Mouse (Mus musculus): ENCODE data around the gene Myocd.

Myocd gene

DNA sequence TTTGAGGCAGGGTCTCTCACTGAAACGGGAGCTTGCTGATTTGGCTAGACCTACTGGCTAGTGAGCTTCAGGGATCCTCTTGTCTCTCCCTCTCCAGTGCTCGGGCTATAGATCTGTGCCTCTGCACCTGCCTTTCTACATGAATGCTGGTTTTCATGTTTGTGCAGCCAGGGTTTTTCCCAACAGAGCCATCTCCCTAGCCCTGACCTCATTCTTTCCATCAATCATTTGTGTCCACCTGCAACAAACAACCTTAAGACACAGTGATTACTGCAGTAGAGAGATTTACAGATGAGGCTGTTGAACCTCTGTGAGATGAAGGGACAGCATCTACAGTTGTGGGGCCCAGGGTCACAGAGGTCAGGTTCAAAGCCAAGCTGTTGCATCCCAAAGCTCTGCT lies 56.0 kb downstream of the Myocd start:
- DNase-seq: no peak

- no peak for DNase-seq
Measured at GRCm38 (mm10) chr11:65211701-65212100, 58.1 kb downstream of the Myocd start.

DNA sequence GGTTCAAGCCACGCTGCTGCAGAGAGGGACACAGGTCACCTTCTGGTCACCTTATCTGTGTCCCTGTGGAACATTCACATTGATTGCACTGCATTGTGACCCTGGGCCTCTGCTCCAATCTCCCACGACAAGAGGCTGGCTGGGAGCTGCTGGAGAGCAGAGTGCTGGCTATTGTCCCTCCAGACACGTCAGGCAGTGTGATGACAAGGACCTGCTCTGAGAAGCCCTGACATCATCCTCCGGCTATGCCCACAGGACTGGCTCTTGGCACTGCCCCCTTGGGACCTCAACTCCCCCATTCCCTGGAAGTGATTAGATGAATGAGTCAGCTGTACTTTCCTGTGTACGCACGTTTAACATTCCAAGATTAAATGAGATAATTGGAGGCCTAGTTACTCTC lies 60.3 kb downstream of the Myocd start:
- no peak for DNase-seq

DNA sequence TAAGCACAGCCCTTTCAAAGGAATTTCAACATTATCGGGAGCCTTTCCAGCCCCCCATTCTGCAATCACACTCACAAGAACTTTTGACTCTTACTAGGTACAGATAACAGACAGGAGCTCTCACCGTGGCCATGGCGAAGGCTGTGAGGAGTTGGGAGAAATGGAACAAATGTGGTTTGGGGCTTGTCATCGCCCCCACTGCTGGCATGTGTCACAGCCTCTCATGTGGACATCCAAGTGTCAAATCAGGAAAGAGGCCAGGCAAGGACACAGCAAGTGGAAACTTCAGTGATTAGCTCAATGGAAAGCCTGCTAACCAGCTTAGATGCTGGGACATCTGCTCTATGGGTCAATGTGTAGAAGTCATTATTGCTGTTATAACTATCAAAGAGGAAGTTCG lies 64.5 kb downstream of the Myocd start:
- DNase-seq: no peak

GRCm38 (mm10) chr11:65204651-65205050 lies 65.1 kb downstream of the Myocd start:
- no peak for DNase-seq

- DNase-seq: no peak
Measured at GRCm38 (mm10) chr11:65203020-65203419, 66.8 kb downstream of the Myocd start.

GRCm38 (mm10) chr11:65202236-65202635 lies 67.6 kb downstream of the Myocd start:
- no peak for DNase-seq

DNA sequence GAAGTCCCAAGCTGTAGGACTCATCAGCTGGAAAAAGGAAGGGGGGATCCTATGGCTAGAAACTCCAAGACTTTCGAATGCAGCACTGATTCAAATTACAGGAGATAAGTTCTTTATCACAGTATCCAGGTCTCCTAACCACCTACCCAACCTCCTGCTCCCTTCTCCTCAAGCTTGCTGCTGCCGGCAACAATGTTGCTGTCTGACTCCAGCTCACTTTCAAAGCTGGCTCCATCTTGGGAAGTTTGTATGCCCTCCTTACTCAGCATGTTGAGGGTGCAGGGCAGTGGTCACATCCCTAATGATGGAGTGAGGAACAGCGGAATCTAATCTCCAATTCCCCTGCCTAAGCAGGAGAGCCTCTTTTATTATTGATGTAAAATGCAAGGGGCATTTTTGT lies 71.8 kb downstream of the Myocd start:
- no peak for DNase-seq

DNA sequence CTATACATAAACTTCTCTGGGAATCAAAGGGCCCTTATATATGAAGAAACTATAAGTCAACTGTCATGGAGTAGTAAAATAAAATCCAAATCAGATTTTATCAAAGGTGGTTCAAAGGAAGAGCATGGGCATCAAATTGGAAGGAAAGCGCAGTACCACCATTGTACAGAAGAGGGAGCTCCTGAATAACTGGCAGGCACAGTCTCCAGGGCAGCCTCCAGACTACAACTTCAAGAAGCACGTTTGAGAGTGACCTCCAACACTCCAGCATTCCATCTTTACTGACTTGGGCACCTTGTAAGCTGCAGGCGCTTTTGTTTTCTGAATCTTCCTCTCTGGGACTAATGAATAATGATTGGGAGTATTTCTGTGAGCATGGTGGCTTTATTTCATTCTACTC lies 72.5 kb downstream of the Myocd start:
- DNase-seq: peak in 1 of 2 experiments; percentile 32

DNA sequence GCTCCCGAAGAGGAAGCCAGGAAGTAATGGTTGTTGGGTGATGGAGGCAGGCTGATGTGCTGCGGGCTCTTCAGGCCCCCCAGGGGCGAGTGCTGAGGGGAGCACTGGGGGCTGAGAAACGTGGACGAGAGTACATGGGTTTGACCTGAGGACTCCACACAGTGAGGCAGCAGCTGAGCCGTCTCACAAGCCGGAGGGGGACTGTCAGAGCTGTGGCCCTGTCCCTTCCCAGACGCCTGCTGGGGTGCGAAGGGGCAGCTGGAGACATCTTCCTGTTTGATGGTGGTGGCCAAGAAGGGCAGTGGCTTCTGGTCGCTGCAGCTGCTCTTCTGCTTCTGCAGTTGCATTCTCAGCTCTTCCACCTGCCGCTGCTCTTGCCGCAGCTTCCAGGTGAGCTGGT lies 82.8 kb downstream of the Myocd start:
- no peak for DNase-seq

GRCm38 (mm10) chr11:65185114-65185513 lies 84.7 kb downstream of the Myocd start:
- DNase-seq: no peak

- DNase-seq: no peak
Measured at GRCm38 (mm10) chr11:65170121-65170750, 99.6 kb downstream of the Myocd start.

GRCm38 (mm10) chr11:65162767-65163120 lies 107.0 kb downstream of the Myocd start, which contains the start of gene Arhgap44:
TSS of gene Arhgap44 (minus strand) at chr11:65162961.
- no peak for DNase-seq

GRCm38 (mm10) chr11:65161881-65162766 lies 107.7 kb downstream of the Myocd start:
- no peak for DNase-seq

GRCm38 (mm10) chr11:65160991-65161880 lies 108.6 kb downstream of the Myocd start:
- no peak for DNase-seq

DNA sequence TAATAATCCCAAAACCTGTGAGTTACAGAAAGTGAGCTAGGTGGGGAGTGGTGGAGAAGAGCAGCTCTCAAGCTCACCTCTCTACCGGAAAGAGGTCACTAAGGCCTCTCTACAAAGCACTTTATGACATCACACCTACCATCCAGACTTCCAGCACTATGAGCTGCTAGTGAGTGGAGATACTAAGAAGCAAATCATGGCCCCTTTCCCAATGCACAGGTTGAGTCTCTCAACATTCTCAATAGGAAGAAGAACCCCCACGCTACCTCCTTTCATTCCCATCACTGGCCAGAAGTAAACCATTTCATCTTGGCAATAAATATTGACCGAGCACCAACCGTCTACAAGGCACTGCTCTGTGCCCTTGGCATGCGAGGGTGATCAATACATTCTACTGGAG lies 110.0 kb downstream of the Myocd start, which contains the start of gene 1700086D15Rik:
Gene 1700086D15Rik (minus strand): TSS at position 101 of the 400 bp plus-strand sequence.
- no peak for DNase-seq

GRCm38 (mm10) chr11:65158658-65158990 lies 111.2 kb downstream of the Myocd start:
- no peak for DNase-seq

DNA sequence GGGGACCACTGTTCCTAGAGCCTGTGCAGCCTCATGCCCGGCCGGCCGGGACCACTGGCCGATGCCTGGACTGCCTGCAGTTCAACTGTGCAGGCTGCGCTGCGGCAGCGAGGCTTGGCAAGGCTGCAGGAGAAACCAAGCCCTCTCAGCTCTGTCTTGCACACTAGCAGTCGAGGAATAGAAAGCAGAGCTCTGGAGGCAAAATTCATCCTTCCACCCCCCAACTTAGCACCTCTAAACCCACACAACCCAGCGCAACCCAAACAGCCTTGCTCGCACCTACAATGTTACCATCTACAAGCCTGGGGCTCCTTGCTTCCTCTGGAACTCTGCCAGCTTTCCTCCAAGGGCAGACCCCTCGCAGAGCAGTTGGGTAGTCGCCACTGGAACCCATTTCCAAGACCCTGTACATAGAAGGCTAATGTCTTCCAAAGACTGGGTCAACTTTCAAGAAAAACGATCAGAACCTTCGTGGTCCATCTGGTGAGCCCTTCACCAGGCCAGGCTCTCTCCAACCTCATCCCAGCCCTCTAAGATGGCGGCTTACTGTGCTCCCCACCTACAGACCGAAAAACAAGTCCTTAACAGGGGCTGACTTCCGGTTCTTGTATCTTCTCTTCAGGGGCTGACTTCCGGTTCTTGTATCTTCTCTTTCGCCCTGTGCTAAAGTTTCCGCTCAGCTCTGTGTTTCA lies 111.7 kb downstream of the Myocd start:
- no peak for DNase-seq

DNA sequence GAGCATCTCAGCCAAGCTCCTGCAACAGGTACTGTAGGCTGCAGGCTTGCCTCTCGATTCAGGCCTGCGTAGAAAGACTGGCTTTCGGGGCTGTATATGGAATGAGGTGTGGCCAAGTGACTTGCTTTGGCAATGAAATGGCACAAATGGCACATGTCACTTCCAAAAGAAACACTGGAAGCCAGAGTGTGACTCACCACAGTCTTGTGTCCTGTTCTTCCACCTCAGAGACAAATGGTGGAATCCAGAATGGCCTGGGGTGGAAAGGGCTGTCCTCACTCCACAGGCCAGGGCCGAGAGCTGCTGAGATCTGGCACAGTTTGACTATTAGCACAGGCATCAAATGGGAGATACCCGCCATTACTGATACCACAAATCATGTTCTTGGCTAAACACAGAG lies 116.8 kb downstream of the Myocd start:
- no peak for DNase-seq

DNA sequence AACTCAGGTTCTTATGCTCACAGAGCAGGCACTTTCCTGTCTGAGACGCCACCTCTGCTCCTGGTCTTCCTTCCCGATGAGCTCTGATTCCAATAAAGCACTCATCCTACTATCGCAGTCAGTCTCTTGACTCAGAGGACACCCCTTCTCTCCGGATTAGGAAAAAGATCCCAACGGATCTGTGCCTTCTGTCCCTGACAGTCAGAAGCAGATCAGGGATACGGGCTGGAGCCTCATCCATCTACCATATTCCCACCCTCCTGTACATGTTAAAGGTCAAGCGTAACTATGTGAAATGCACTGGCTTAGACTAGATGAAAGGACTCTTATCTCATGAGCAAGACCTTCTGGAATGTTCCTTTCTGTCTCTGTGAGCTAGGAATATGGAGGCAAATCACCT lies 121.3 kb downstream of the Myocd start:
- DNase-seq: no peak

- DNase-seq: no peak
Measured at GRCm38 (mm10) chr11:65142838-65143417, 126.9 kb downstream of the Myocd start.

DNA sequence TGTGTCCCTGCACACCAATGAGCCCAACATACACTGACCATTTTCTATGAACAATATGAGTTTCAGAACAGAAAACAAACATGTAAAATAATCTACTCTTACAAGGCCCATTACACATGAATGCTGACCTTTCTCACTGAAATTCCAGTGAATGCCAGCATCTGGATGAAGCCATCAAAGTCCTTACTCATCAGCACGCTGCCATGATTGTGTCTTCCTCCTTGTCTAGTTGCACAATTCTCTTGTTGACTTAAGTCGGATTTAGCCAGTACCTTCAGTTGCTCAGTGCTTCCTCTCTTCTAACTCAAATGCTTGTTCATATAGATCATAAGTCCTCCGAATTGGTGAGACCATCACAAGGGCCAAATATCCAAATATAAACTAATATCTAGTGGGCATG lies 130.8 kb downstream of the Myocd start:
- DNase-seq: no peak
